Comparison of ENCODE assay signal across 34 mouse cellular contexts in genomic region chr3:145805848-145806247, GRCm38 (mm10). TPM values are rescaled to one million over a fixed set of nuclear protein-coding genes. Genes with fewer than 3 reads are reported as not detected.
DNase-seq lines count a peak whose midpoint lies in the region; ATAC-seq and TF ChIP-seq lines count a peak whose summit lies in the region.
"Had no signal": no experiment of that assay in that cellular context is flagged by ENCODE, and none has a peak within 500 bp of the region (broad histone marks: within the 10 kb centered on the region; RNA-seq: fewer than 3 reads in every experiment).

No protein-coding gene starts in this region.

- no peak for TF ChIP-seq CTCF in forebrain, postnatal 0 days (IDR thresholded peaks at IDR 0.05; ENCODE audit: low read depth)
- no peak for TF ChIP-seq CTCF in cerebellum, adult 2 months (IDR thresholded peaks at IDR 0.05; ENCODE audit: borderline replicate concordance, insufficient read depth, low read depth, low read length)

- DNase-seq in forebrain, embryonic 10.5 days (ENCODE audit: extremely low spot score, low spot score): no peak
- no peak for DNase-seq in forebrain, postnatal 0 days
- no peak for DNase-seq in neural tube, embryonic 10.5 days (ENCODE audit: extremely low spot score, low spot score)
- DNase-seq in forebrain, embryonic 14.5 days (ENCODE audit: low spot score): no peak
- DNase-seq in testis, postnatal 14 days (ENCODE audit: low spot score): no peak
- no peak for DNase-seq in cerebellum, adult 2 months
- DNase-seq in cerebellum, postnatal 25 days: no peak
- DNase-seq: adrenal gland, postnatal 10 days; cerebellum, adult 11 months; cerebellum, adult 9-11 months; gastrocnemius, adult 2 months; gastrocnemius, postnatal 36 days; heart, adult 18-20 months; heart, postnatal 4 days; kidney, adult 18-20 months; kidney, postnatal 4 days; left cerebral cortex, postnatal 4 days; liver; lung, adult 2 months; lung, postnatal 10 days; right cerebral cortex, postnatal 14 days; thymus, adult 18-20 months; thymus, postnatal 25 days had no signal

- no peak overlapping the region for H3K9ac ChIP-seq in forebrain, postnatal 0 days
- H3K9ac ChIP-seq in neural tube, embryonic 12.5 days: no peak overlapping the region
- no peak overlapping the region for H3K9ac ChIP-seq in forebrain, embryonic 14.5 days (ENCODE audit: low read length)
- H3K9ac ChIP-seq: heart, embryonic 12.5 days; hindbrain, embryonic 15.5 days; kidney, embryonic 15.5 days; liver, embryonic 14.5 days; neural tube, embryonic 13.5 days; stomach, embryonic 15.5 days had no signal

- no peak overlapping the region for H3K4me2 ChIP-seq in forebrain, postnatal 0 days (ENCODE audit: low read depth)
- H3K4me2 ChIP-seq in neural tube, embryonic 12.5 days (replicated peaks): no peak overlapping the region
- H3K4me2 ChIP-seq in forebrain, embryonic 14.5 days (ENCODE audit: low read length): peak overlapping the region; percentile 16; the same call in 1 of the 2 replicates
- H3K4me2 ChIP-seq: heart, embryonic 12.5 days; stomach, embryonic 15.5 days had no signal

- H3K27ac ChIP-seq in forebrain, embryonic 10.5 days: peak overlapping the region; percentile 51
- no peak overlapping the region for H3K27ac ChIP-seq in forebrain, postnatal 0 days (ENCODE audit: low read depth, low read length)
- H3K27ac ChIP-seq in neural tube, embryonic 12.5 days: no peak overlapping the region
- H3K27ac ChIP-seq in forebrain, embryonic 14.5 days (ENCODE audit: low read depth, low read length): no peak overlapping the region
- no peak overlapping the region for H3K27ac ChIP-seq in cerebellum, adult 2 months (ENCODE audit: insufficient read depth, low read length)
- H3K27ac ChIP-seq: gastrocnemius, adult 2 months; liver, embryonic 14.5 days; stomach, embryonic 15.5 days had no signal

- peaks cover 26% of the 10 kb centered on the region for H3K4me1 ChIP-seq in forebrain, embryonic 10.5 days
- no peaks in the 10 kb centered on the region for H3K4me1 ChIP-seq in forebrain, postnatal 0 days (ENCODE audit: insufficient read depth)
- peaks cover 16% of the 10 kb centered on the region for H3K4me1 ChIP-seq in neural tube, embryonic 12.5 days
- H3K4me1 ChIP-seq in forebrain, embryonic 14.5 days (ENCODE audit: control insufficient read depth, insufficient read depth, low read length): peaks cover 11% of the 10 kb centered on the region
- no peaks in the 10 kb centered on the region for H3K4me1 ChIP-seq in cerebellum, adult 2 months (ENCODE audit: control insufficient read depth, insufficient read depth, low read length)
- H3K4me1 ChIP-seq: stomach, embryonic 15.5 days had no signal

- no peak for ATAC-seq in forebrain, postnatal 0 days
- ATAC-seq in neural tube, embryonic 12.5 days (ENCODE audit: low FRiP score, low read depth): peak; percentile 59
- 0 out of 2 replicates have a peak, but pooled peaks have one; percentile 24 for ATAC-seq in forebrain, embryonic 14.5 days
- ATAC-seq: inflammation-experienced regulatory T-cells, adult 6 months; Patski had no signal

- no peaks in the 10 kb centered on the region for H3K27me3 ChIP-seq in forebrain, embryonic 10.5 days (ENCODE audit: poor library complexity, severe bottlenecking)
- no peaks in the 10 kb centered on the region for H3K27me3 ChIP-seq in forebrain, postnatal 0 days (ENCODE audit: insufficient read depth, low read length)
- H3K27me3 ChIP-seq in neural tube, embryonic 12.5 days (replicated peaks): no peaks in the 10 kb centered on the region
- H3K27me3 ChIP-seq in forebrain, embryonic 14.5 days (replicated peaks; ENCODE audit: control insufficient read depth, insufficient read depth, low read length): no peaks in the 10 kb centered on the region
- no peaks in the 10 kb centered on the region for H3K27me3 ChIP-seq in cerebellum, adult 2 months (ENCODE audit: control insufficient read depth, insufficient read depth, low read length)
- H3K27me3 ChIP-seq: heart, embryonic 12.5 days; hindbrain, embryonic 15.5 days; kidney, embryonic 15.5 days; neural tube, embryonic 13.5 days; Patski; stomach, embryonic 15.5 days had no signal

- TF ChIP-seq POLR2A in cerebellum, adult 2 months (IDR thresholded peaks at IDR 0.05; ENCODE audit: borderline replicate concordance, insufficient read depth, low read length): no peak

- H3K36me3 ChIP-seq in forebrain, embryonic 10.5 days (replicated peaks): no peaks in the 10 kb centered on the region
- no peaks in the 10 kb centered on the region for H3K36me3 ChIP-seq in forebrain, postnatal 0 days (ENCODE audit: insufficient read depth)
- H3K36me3 ChIP-seq in neural tube, embryonic 12.5 days: no peaks in the 10 kb centered on the region
- H3K36me3 ChIP-seq in forebrain, embryonic 14.5 days (ENCODE audit: control insufficient read depth, insufficient read depth, low read length): no peaks in the 10 kb centered on the region
- H3K36me3 ChIP-seq: heart, embryonic 12.5 days; hindbrain, embryonic 15.5 days; kidney, embryonic 15.5 days; neural tube, embryonic 13.5 days; stomach, embryonic 15.5 days had no signal

- WGBS in forebrain, embryonic 10.5 days: 25% methylated on average over 4 of the region's 4 CpGs
- WGBS in forebrain, postnatal 0 days: 9% methylated on average over 4 of the region's 4 CpGs
- 21% methylated on average over 4 of the region's 4 CpGs for WGBS in neural tube, embryonic 12.5 days
- WGBS in forebrain, embryonic 14.5 days: 2% methylated on average over 4 of the region's 4 CpGs
- 47% methylated on average over 4 of the region's 4 CpGs for WGBS in cerebellum, adult 2 months

- H3K9me3 ChIP-seq in forebrain, embryonic 10.5 days: no peaks in the 10 kb centered on the region
- H3K9me3 ChIP-seq in forebrain, postnatal 0 days (ENCODE audit: low read length): no peaks in the 10 kb centered on the region
- H3K9me3 ChIP-seq in neural tube, embryonic 12.5 days: no peaks in the 10 kb centered on the region
- no peaks in the 10 kb centered on the region for H3K9me3 ChIP-seq in forebrain, embryonic 14.5 days (replicated peaks; ENCODE audit: control insufficient read depth, low read length)
- H3K9me3 ChIP-seq: heart, embryonic 12.5 days; hindbrain, embryonic 15.5 days; kidney, embryonic 15.5 days; neural tube, embryonic 13.5 days; stomach, embryonic 15.5 days had no signal

- H3K4me3 ChIP-seq in forebrain, embryonic 10.5 days: no peak overlapping the region; the same call in 1 of the 2 replicates
- H3K4me3 ChIP-seq in forebrain, postnatal 0 days (ENCODE audit: low read depth, low read length): no peak overlapping the region
- H3K4me3 ChIP-seq in neural tube, embryonic 12.5 days: no peak overlapping the region
- no peak overlapping the region for H3K4me3 ChIP-seq in forebrain, embryonic 14.5 days (ENCODE audit: low read depth, low read length)
- no peak overlapping the region for H3K4me3 ChIP-seq in cerebellum, adult 2 months (replicated peaks; ENCODE audit: insufficient read depth, low read depth, low read length)
- H3K4me3 ChIP-seq: gastrocnemius, adult 2 months; heart, embryonic 12.5 days; hindbrain, embryonic 15.5 days; kidney, embryonic 15.5 days; neural tube, embryonic 13.5 days; stomach, embryonic 15.5 days had no signal

RNA-seq across cellular contexts. Expression of gene Ddah1, which starts 47.4 kb away (rescaled TPM):
- polyA plus RNA-seq in forebrain, embryonic 10.5 days (2016; fragmentation: Nextera tagmentation; extraction: Ambion mirVana): 41.9 and 42.3 TPM in 2 replicates
- total RNA-seq in forebrain, postnatal 0 days (2014; rRNA removed): 112 and 147 TPM in 2 replicates
- 168 and 206 TPM in 2 replicates for polyA plus RNA-seq in forebrain, postnatal 0 days (2015; fragmentation: Nextera tagmentation; extraction: Ambion mirVana)
- polyA plus RNA-seq in neural tube, embryonic 12.5 days (2016; fragmentation: Nextera tagmentation; extraction: Ambion mirVana): 51.7 and 53.5 TPM in 2 replicates
- 129 and 147 TPM in 2 replicates for polyA plus RNA-seq in forebrain, embryonic 14.5 days (2014; fragmentation: Nextera tagmentation; extraction: Ambion mirVana)
- 69.3 and 70.3 TPM in 2 replicates for polyA plus RNA-seq in cerebellum, adult 2 months (2012; rRNA removed)
- total RNA-seq: common myeloid progenitor, adult 5-6 weeks; MEL had no signal
